Mouse (Mus musculus): ENCODE measurements around the gene Lcn9. TPM values are rescaled to one million over a fixed set of nuclear protein-coding genes. Genes with fewer than 3 reads are reported as not detected.

The Lcn9 gene
- total and polyA plus RNA-seq, 2 experiments from 2014 or later, result not detected

GRCm38 (mm10) chr2:25850330-25850729 is 27.4 kb downstream of the Lcn9 start:
- H3K4me1 ChIP-seq (ENCODE audit: insufficient read depth, low read length), result no peaks in the 10 kb centered on the region
- DNase-seq (ENCODE audit: low spot score), result peak; percentile 42
- no peak overlapping the region for H3K4me3 ChIP-seq (ENCODE audit: low read depth, low read length)
- H3K9ac ChIP-seq (replicated peaks; ENCODE audit: low read length, poor library complexity, severe bottlenecking), result no peak overlapping the region
- no peak overlapping the region for H3K4me2 ChIP-seq (ENCODE audit: low read depth, low read length, poor library complexity, severe bottlenecking)
- H3K36me3 ChIP-seq (ENCODE audit: insufficient read depth, low read length), result no peaks in the 10 kb centered on the region
- H3K9me3 ChIP-seq (ENCODE audit: low read length), result no peaks in the 10 kb centered on the region
- no peak for ATAC-seq (ENCODE audit: low FRiP score)
- WGBS, result 10% methylated on average over 4 of the region's 4 CpGs
- H3K27ac ChIP-seq (ENCODE audit: low read depth, low read length), result no peak overlapping the region
- H3K27me3 ChIP-seq (ENCODE audit: insufficient read depth, low read length), result no peaks in the 10 kb centered on the region
- peak; percentile 66 for TF ChIP-seq CTCF (IDR thresholded peaks at IDR 0.05)

GRCm38 (mm10) chr2:25852626-25853025 is 29.7 kb downstream of the Lcn9 start:
- no peaks in the 10 kb centered on the region for H3K36me3 ChIP-seq (ENCODE audit: insufficient read depth, low read length)
- TF ChIP-seq CTCF (IDR thresholded peaks at IDR 0.05), result no peak
- no peak overlapping the region for H3K4me2 ChIP-seq (ENCODE audit: low read depth, low read length, poor library complexity, severe bottlenecking)
- ATAC-seq (ENCODE audit: low FRiP score) (peak; percentile 74), DNase-seq (ENCODE audit: low spot score) (peak; percentile 79)
- WGBS, result 43% methylated on average over 3 of the region's 3 CpGs
- no peaks in the 10 kb centered on the region for H3K4me1 ChIP-seq (ENCODE audit: insufficient read depth, low read length)
- H3K27me3 ChIP-seq (ENCODE audit: insufficient read depth, low read length), result no peaks in the 10 kb centered on the region
- no peaks in the 10 kb centered on the region for H3K9me3 ChIP-seq (ENCODE audit: low read length)
- no peak overlapping the region for H3K27ac ChIP-seq (ENCODE audit: low read depth, low read length)
- H3K9ac ChIP-seq (replicated peaks; ENCODE audit: low read length, poor library complexity, severe bottlenecking), result no peak overlapping the region
- no peak overlapping the region for H3K4me3 ChIP-seq (ENCODE audit: low read depth, low read length)

GRCm38 (mm10) chr2:25853998-25854397 is 31.0 kb downstream of the Lcn9 start:
- Histone ChIP-seq H3K9me3 (ENCODE audit: low read length) (no peaks in the 10 kb centered on the region), H3K27ac (ENCODE audit: low read depth, low read length) (no peak overlapping the region), H3K4me1 (ENCODE audit: insufficient read depth, low read length) (no peaks in the 10 kb centered on the region), H3K9ac (replicated peaks; ENCODE audit: low read length, poor library complexity, severe bottlenecking) (no peak overlapping the region), H3K27me3 (ENCODE audit: insufficient read depth, low read length) (no peaks in the 10 kb centered on the region), H3K36me3 (ENCODE audit: insufficient read depth, low read length) (no peaks in the 10 kb centered on the region), H3K4me3 (ENCODE audit: low read depth, low read length) (no peak overlapping the region), H3K4me2 (ENCODE audit: low read depth, low read length, poor library complexity, severe bottlenecking) (no peak overlapping the region)
- 75% methylated on average over 5 of the region's 5 CpGs for WGBS
- ATAC-seq (ENCODE audit: low FRiP score), result no peak
- TF ChIP-seq CTCF (IDR thresholded peaks at IDR 0.05), result no peak
- DNase-seq (ENCODE audit: low spot score), result no peak

GRCm38 (mm10) chr2:25859891-25860290 is 36.9 kb downstream of the Lcn9 start:
- no peak for TF ChIP-seq CTCF (IDR thresholded peaks at IDR 0.05)
- Histone ChIP-seq H3K9ac (replicated peaks; ENCODE audit: low read length, poor library complexity, severe bottlenecking) (no peak overlapping the region), H3K27me3 (ENCODE audit: insufficient read depth, low read length) (no peaks in the 10 kb centered on the region; the same call in 1 of the 2 replicates), H3K4me2 (ENCODE audit: low read depth, low read length, poor library complexity, severe bottlenecking) (no peak overlapping the region), H3K27ac (ENCODE audit: low read depth, low read length) (no peak overlapping the region), H3K9me3 (ENCODE audit: low read length) (no peaks in the 10 kb centered on the region), H3K4me3 (ENCODE audit: low read depth, low read length) (no peak overlapping the region), H3K36me3 (ENCODE audit: insufficient read depth, low read length) (no peaks in the 10 kb centered on the region), H3K4me1 (ENCODE audit: insufficient read depth, low read length) (0 out of 2 replicates have a peak, but pooled peaks cover 5% of the 10 kb centered on the region)
- WGBS, result 84% methylated on average over 3 of the region's 3 CpGs
- ATAC-seq (ENCODE audit: low FRiP score) (no peak), DNase-seq (ENCODE audit: low spot score) (no peak)

GRCm38 (mm10) chr2:25862038-25862437 is 39.1 kb downstream of the Lcn9 start:
- Histone ChIP-seq H3K36me3 (ENCODE audit: insufficient read depth, low read length) (no peaks in the 10 kb centered on the region), H3K27ac (ENCODE audit: low read depth, low read length) (peak overlapping the region; percentile 32; the same call in 1 of the 2 replicates), H3K9ac (replicated peaks; ENCODE audit: low read length, poor library complexity, severe bottlenecking) (no peak overlapping the region), H3K4me1 (ENCODE audit: insufficient read depth, low read length) (0 out of 2 replicates have a peak, but pooled peaks cover 5% of the 10 kb centered on the region), H3K4me2 (ENCODE audit: low read depth, low read length, poor library complexity, severe bottlenecking) (no peak overlapping the region), H3K9me3 (ENCODE audit: low read length) (no peaks in the 10 kb centered on the region), H3K27me3 (ENCODE audit: insufficient read depth, low read length) (no peaks in the 10 kb centered on the region; the same call in 1 of the 2 replicates), H3K4me3 (ENCODE audit: low read depth, low read length) (no peak overlapping the region)
- ATAC-seq (ENCODE audit: low FRiP score) (no peak), DNase-seq (ENCODE audit: low spot score) (no peak)
- 71% methylated on average over 2 of the region's 2 CpGs for WGBS
- no peak for TF ChIP-seq CTCF (IDR thresholded peaks at IDR 0.05)

GRCm38 (mm10) chr2:25862696-25863270 is 39.8 kb downstream of the Lcn9 start:
- Histone ChIP-seq H3K4me2 (ENCODE audit: low read depth, low read length, poor library complexity, severe bottlenecking) (peak overlapping the region; percentile 99; the same call in 1 of the 2 replicates), H3K36me3 (ENCODE audit: insufficient read depth, low read length) (no peaks in the 10 kb centered on the region), H3K4me3 (ENCODE audit: low read depth, low read length) (no peak overlapping the region), H3K4me1 (ENCODE audit: insufficient read depth, low read length) (0 out of 2 replicates have a peak, but pooled peaks cover 5% of the 10 kb centered on the region), H3K9me3 (ENCODE audit: low read length) (no peaks in the 10 kb centered on the region), H3K27me3 (ENCODE audit: insufficient read depth, low read length) (no peaks in the 10 kb centered on the region; the same call in 1 of the 2 replicates), H3K27ac (ENCODE audit: low read depth, low read length) (peak overlapping the region; percentile 32), H3K9ac (replicated peaks; ENCODE audit: low read length, poor library complexity, severe bottlenecking) (no peak overlapping the region)
- no peak for ATAC-seq (ENCODE audit: low FRiP score)
- WGBS, result 50% methylated on average over 5 of the region's 5 CpGs
- TF ChIP-seq CTCF (IDR thresholded peaks at IDR 0.05), result no peak
- peak; percentile 49 for DNase-seq (ENCODE audit: low spot score)
